Mouse (Mus musculus): ENCODE results near the gene Pacsin2. TPM values are rescaled to one million over a fixed set of nuclear protein-coding genes. Genes with fewer than 3 reads are reported as not detected.
"Not testable (repeated sequence)": the region's sequence is repeated elsewhere in the genome, so short reads cannot be mapped to it uniquely, and the experiment has no call there.

Pacsin2 gene
- polyA plus RNA-seq, 1 experiment, result 42.5 TPM

DNA sequence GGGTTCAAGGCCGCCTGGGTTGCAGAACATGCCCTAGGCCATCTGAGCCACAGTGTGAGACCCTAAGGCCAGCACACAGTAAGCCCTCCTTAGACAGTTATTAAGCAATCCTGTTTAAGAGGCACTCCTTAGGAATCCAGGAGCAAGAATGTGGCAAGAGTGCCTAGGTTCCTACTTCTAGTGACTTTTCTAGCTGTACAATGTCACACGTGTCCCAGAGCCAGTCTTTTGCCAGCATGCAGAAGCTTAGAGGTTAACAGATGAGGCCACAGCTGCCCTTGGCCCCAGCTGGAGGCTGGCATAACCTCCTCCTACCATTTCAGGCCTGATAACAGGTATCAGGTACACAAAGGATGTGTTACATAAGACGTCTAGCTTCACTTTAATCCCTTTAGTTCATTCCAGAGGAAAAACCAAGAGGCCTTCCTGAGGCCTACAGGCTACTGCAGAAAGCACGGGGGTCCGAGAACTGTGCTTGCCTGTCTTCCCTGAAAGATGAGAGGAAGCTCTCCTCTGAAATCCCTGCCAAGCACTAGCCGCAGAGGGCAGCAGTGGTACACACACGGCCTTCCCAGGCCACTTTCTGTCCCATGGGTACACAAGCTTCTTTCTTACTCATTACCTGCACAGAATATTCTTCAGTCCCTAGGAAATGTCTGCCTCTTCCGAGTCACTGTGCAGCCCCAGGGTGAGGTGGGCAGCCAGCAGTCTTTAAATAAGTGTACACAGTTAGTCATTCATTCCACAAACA is 55.5 kb downstream of the Pacsin2 start:
- Histone ChIP-seq H3K4me1 (ENCODE audit: control insufficient read depth, insufficient read depth, insufficient read length, low read length) (peaks cover 17% of the 10 kb centered on the region), H3K27ac (replicated peaks; ENCODE audit: low read depth, low read length) (no peak overlapping the region; the same call in 1 of the 2 replicates), H3K4me3 (ENCODE audit: insufficient read depth, low read depth, low read length) (no peak overlapping the region)

DNA sequence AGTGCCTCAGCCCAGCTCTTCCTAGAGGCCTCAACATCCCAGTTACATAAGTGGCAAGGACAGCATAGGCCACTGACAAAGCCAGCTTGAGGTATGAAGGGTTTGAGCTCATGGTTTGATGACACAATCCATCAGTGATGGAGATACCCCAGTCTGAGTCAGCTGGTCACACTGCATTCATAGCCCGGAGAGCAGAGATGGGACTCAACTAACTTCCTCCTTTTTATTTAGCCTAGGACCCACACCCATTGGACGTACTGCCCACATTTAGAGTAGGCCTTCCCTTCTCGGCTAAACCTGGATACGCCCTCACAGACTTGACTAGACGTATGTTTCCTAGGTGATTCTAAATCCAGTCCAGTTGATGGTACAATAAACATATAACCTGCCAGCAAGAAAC is 56.2 kb downstream of the Pacsin2 start:
- no peak overlapping the region for H3K4me3 ChIP-seq (ENCODE audit: insufficient read depth, low read depth, low read length)
- no peak overlapping the region for H3K27ac ChIP-seq (replicated peaks; ENCODE audit: low read depth, low read length)
- peaks cover 17% of the 10 kb centered on the region for H3K4me1 ChIP-seq (ENCODE audit: control insufficient read depth, insufficient read depth, insufficient read length, low read length)

DNA sequence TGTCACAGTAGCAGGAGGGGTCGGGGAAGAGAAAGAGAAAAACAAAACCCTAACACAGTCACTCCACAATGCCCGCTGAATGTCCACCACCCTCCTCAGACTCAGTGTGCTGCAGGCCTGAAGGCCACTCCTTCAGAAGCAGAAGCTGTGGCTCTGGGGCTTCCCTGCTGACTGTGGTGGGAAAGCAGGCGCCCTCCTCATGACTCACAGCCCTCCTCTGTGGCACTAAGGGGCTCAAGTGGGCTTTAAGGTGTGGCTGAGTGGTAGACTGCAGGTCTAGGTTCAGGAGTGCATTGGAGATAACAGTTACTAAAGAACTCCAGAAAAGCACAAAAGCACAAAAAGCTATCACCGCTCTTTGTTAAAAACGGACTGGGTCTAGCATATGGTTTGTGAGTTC is 56.9 kb downstream of the Pacsin2 start:
- 0 out of 2 replicates have a peak overlapping the region, but pooled peaks have one; percentile 21 for H3K27ac ChIP-seq (replicated peaks; ENCODE audit: low read depth, low read length)
- H3K4me3 ChIP-seq (ENCODE audit: insufficient read depth, low read depth, low read length), result no peak overlapping the region
- peaks cover 14% of the 10 kb centered on the region for H3K4me1 ChIP-seq (ENCODE audit: control insufficient read depth, insufficient read depth, insufficient read length, low read length)

GRCm38 (mm10) chr15:83405866-83406265 is 58.5 kb downstream of the Pacsin2 start:
- not testable (repeated sequence) for H3K27ac ChIP-seq (replicated peaks; ENCODE audit: low read depth, low read length); H3K4me3 ChIP-seq (ENCODE audit: insufficient read depth, low read depth, low read length)
- H3K4me1 ChIP-seq (ENCODE audit: control insufficient read depth, insufficient read depth, insufficient read length, low read length), result peaks cover 15% of the 10 kb centered on the region

GRCm38 (mm10) chr15:83404008-83404407 is 60.4 kb downstream of the Pacsin2 start:
- H3K27ac ChIP-seq (replicated peaks; ENCODE audit: low read depth, low read length), result no peak overlapping the region
- H3K4me3 ChIP-seq (ENCODE audit: insufficient read depth, low read depth, low read length), result no peak overlapping the region
- H3K4me1 ChIP-seq (ENCODE audit: control insufficient read depth, insufficient read depth, insufficient read length, low read length), result peaks cover 15% of the 10 kb centered on the region

DNA sequence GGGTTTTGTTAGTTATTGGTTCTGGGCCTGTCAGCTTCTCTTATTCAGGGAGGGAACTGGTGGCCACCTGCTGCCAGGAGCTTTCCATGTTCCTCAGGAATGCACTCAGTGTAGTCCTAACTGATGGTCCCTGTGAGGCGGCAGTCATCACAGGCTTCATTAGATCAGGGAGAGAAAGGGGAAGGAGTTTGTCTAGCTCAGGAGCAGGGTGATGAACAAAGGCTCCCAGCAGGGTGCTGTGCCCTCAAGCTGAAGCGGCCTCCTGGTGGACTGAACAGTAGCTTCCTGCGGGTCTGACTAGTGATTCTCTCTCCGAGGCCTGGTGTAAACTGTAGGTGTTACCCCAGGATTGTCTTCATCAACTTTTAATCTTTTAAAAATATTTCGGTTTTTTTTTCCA is 61.4 kb downstream of the Pacsin2 start:
- Histone ChIP-seq H3K4me3 (ENCODE audit: insufficient read depth, low read depth, low read length) (no peak overlapping the region), H3K27ac (replicated peaks; ENCODE audit: low read depth, low read length) (no peak overlapping the region), H3K4me1 (ENCODE audit: control insufficient read depth, insufficient read depth, insufficient read length, low read length) (peaks cover 12% of the 10 kb centered on the region)

DNA sequence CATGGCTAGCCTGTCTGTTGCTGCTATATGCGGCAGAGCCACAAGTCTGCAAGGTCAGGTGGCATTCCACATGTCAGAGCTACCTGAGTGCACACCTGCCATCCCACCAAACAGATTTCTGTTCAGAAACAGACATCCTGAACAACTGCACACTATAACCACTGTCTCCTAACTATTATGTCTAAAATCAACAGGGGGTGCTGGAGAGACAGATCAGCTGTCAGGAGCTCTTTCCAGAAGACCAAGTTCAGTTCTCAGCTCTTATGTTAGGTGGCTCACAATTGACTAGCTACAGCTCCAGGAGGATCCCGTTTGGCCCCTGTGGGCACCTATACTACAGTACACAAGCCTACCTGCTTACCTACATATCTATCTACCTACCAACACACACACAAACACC is 71.7 kb downstream of the Pacsin2 start:
- Histone ChIP-seq H3K27ac (replicated peaks; ENCODE audit: low read depth, low read length) (no peak overlapping the region), H3K4me1 (ENCODE audit: control insufficient read depth, insufficient read depth, insufficient read length, low read length) (no peaks in the 10 kb centered on the region), H3K4me3 (ENCODE audit: insufficient read depth, low read depth, low read length) (no peak overlapping the region)

GRCm38 (mm10) chr15:83387911-83388310 is 76.5 kb downstream of the Pacsin2 start:
- Histone ChIP-seq H3K4me3 (ENCODE audit: insufficient read depth, low read depth, low read length) (no peak overlapping the region), H3K4me1 (ENCODE audit: control insufficient read depth, insufficient read depth, insufficient read length, low read length) (no peaks in the 10 kb centered on the region), H3K27ac (replicated peaks; ENCODE audit: low read depth, low read length) (no peak overlapping the region)

DNA sequence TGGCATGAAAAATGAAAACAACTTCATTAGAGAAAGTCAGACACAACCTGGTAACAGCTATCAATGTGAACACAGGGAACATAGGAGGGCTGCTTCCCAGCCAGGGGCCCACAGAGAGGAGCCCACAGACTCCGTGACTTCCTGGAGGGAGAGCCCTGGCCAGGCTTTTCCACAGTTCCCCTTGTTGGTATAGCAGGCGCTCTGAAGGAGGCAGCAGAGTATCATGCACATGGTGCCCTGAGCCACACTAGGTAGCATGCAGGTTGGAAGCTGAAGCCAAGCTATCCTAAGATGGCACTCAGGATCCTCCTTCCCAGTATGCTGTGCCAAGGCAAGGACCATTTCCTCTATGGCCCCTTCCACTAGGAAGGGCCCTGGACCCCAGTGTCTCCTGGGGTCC is 80.8 kb downstream of the Pacsin2 start:
- H3K27ac ChIP-seq (replicated peaks; ENCODE audit: low read depth, low read length), result peak overlapping the region; percentile 27; the same call in 1 of the 2 replicates
- no peaks in the 10 kb centered on the region for H3K4me1 ChIP-seq (ENCODE audit: control insufficient read depth, insufficient read depth, insufficient read length, low read length)
- no peak overlapping the region for H3K4me3 ChIP-seq (ENCODE audit: insufficient read depth, low read depth, low read length)

- no peak overlapping the region for H3K4me3 ChIP-seq (ENCODE audit: insufficient read depth, low read depth, low read length)
- H3K27ac ChIP-seq (replicated peaks; ENCODE audit: low read depth, low read length), result peak overlapping the region; percentile 27; the same call in 1 of the 2 replicates
- no peaks in the 10 kb centered on the region for H3K4me1 ChIP-seq (ENCODE audit: control insufficient read depth, insufficient read depth, insufficient read length, low read length)
These were observed 81.3 kb downstream of the Pacsin2 start for GRCm38 (mm10) chr15:83383136-83383535.

- no peaks in the 10 kb centered on the region for H3K4me1 ChIP-seq (ENCODE audit: control insufficient read depth, insufficient read depth, insufficient read length, low read length)
These were observed 81.9 kb downstream of the Pacsin2 start for GRCm38 (mm10) chr15:83382467-83382866.

GRCm38 (mm10) chr15:83377153-83377552 is 87.3 kb downstream of the Pacsin2 start:
- H3K4me1 ChIP-seq (ENCODE audit: control insufficient read depth, insufficient read depth, insufficient read length, low read length), result no peaks in the 10 kb centered on the region
- H3K27ac ChIP-seq (replicated peaks; ENCODE audit: low read depth, low read length), result no peak overlapping the region
- no peak overlapping the region for H3K4me3 ChIP-seq (ENCODE audit: insufficient read depth, low read depth, low read length)

More at GRCm38 (mm10) chr15:83382467-83382866, 81.9 kb downstream of the Pacsin2 start:
- Histone ChIP-seq H3K4me3 (ENCODE audit: insufficient read depth, low read depth, low read length) (no peak overlapping the region), H3K27ac (replicated peaks; ENCODE audit: low read depth, low read length) (no peak overlapping the region)

- no peak overlapping the region for H3K4me3 ChIP-seq (ENCODE audit: insufficient read depth, low read depth, low read length)
- no peak overlapping the region for H3K27ac ChIP-seq (replicated peaks; ENCODE audit: low read depth, low read length)
- H3K4me1 ChIP-seq (ENCODE audit: control insufficient read depth, insufficient read depth, insufficient read length, low read length), result no peaks in the 10 kb centered on the region
These were observed 89.3 kb downstream of the Pacsin2 start for GRCm38 (mm10) chr15:83375136-83375535.

- Histone ChIP-seq H3K4me1 (ENCODE audit: control insufficient read depth, insufficient read depth, insufficient read length, low read length) (no peaks in the 10 kb centered on the region), H3K4me3 (ENCODE audit: insufficient read depth, low read depth, low read length) (no peak overlapping the region), H3K27ac (replicated peaks; ENCODE audit: low read depth, low read length) (no peak overlapping the region)
These were observed 90.3 kb downstream of the Pacsin2 start for GRCm38 (mm10) chr15:83374076-83374475.

DNA sequence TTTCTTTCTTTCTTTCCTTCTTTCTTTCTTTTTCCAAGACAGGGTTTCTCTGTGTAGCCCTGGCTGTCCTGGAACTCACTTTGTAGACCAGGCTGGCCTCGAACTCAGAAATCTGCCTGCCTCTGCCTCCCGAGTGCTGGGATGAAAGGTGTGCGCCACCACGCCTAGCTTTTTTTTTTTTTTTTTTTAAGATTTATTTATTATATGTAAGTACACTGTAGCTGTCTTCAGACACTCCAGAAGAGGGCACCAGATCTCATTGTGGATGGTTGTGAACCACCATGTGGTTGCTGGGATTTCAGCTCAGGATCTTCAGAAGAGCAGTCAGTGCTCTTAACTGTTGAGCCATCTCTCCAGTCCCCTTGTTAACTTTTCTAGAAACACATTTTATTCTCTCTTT is 95.7 kb downstream of the Pacsin2 start:
- H3K27ac ChIP-seq (replicated peaks; ENCODE audit: low read depth, low read length); H3K4me1 ChIP-seq (ENCODE audit: control insufficient read depth, insufficient read depth, insufficient read length, low read length); H3K4me3 ChIP-seq (ENCODE audit: insufficient read depth, low read depth, low read length): not testable (repeated sequence)

DNA sequence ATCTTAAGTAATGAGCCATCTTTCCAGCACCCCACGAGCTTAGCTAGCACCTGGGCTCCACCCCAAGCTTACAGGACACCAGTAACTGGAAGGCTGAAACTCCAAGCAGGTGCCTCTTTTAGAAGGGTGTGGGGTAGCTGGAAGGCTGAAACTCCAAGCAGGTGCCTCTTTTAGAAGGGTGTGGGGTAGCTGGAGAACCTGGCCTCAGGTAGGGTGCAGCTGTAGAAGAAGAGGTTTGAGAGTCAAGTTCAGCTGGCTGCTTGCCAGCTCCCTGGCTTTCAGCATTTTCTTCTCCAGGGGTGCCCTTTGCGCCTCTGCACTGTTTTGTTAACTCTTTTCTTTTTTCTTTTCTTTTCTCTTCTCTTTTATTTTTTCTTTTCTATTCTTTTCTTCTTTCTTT is 96.1 kb downstream of the Pacsin2 start:
- Histone ChIP-seq H3K4me1 (ENCODE audit: control insufficient read depth, insufficient read depth, insufficient read length, low read length) (peaks cover 4% of the 10 kb centered on the region; the same call in 1 of the 2 replicates), H3K4me3 (ENCODE audit: insufficient read depth, low read depth, low read length) (no peak overlapping the region), H3K27ac (replicated peaks; ENCODE audit: low read depth, low read length) (no peak overlapping the region)

All from brown adipose tissue, adult 24 weeks (tissue).